Mouse (Mus musculus): ENCODE data around the gene Dusp12. TPM values are rescaled to one million over a fixed set of nuclear protein-coding genes. Genes with fewer than 3 reads are reported as not detected.

Gene Dusp12
- polyA plus RNA-seq, 1 experiment: 39.9 TPM

GRCm38 (mm10) chr1:170834756-170835155, 50.6 kb downstream of the Dusp12 start:
- Histone ChIP-seq H3K27me3 (ENCODE audit: control insufficient read depth, insufficient read depth, insufficient read length) (no peaks in the 10 kb centered on the region), H3K79me3 (ENCODE audit: low read depth) (peaks cover 2% of the 10 kb centered on the region), H3K4me3 (ENCODE audit: insufficient read depth, poor library complexity, severe bottlenecking) (no peak overlapping the region), H3K36me3 (ENCODE audit: control insufficient read depth, insufficient read depth) (peaks cover 35% of the 10 kb centered on the region), H3ac (ENCODE audit: control insufficient read depth, insufficient read length, low read depth) (no peak overlapping the region), H3K79me2 (ENCODE audit: control insufficient read depth, insufficient read depth) (no peaks in the 10 kb centered on the region)
- TF ChIP-seq CEBPB (IDR thresholded peaks at IDR 0.05; ENCODE audit: low read depth) (no peak), FOSL1 (IDR thresholded peaks at IDR 0.05; ENCODE audit: insufficient read depth, low read length, poor library complexity, severe bottlenecking) (no peak), MYOD1 (IDR thresholded peaks at IDR 0.05; ENCODE audit: control insufficient read depth, insufficient read length, low read depth) (no peak), USF1 (IDR thresholded peaks at IDR 0.05; ENCODE audit: low read depth) (no peak), MYOG (IDR thresholded peaks at IDR 0.05; ENCODE audit: control insufficient read depth, extremely low read depth, insufficient read length) (no peak), CTCF (IDR thresholded peaks at IDR 0.05; ENCODE audit: control insufficient read depth, insufficient read depth, insufficient read length) (no peak), MAX (IDR thresholded peaks at IDR 0.05) (no peak)

GRCm38 (mm10) chr1:170829781-170830180, 55.6 kb downstream of the Dusp12 start:
- no peak overlapping the region for H3K4me3 ChIP-seq (ENCODE audit: insufficient read depth, poor library complexity, severe bottlenecking)
- H3K79me2 ChIP-seq (ENCODE audit: control insufficient read depth, insufficient read depth): peaks cover 6% of the 10 kb centered on the region
- H3K27me3 ChIP-seq (ENCODE audit: control insufficient read depth, insufficient read depth, insufficient read length): no peaks in the 10 kb centered on the region
- no peak for TF ChIP-seq MYOG (IDR thresholded peaks at IDR 0.05; ENCODE audit: control insufficient read depth, extremely low read depth, insufficient read length)
- no peak overlapping the region for H3ac ChIP-seq (ENCODE audit: control insufficient read depth, insufficient read length, low read depth)
- H3K79me3 ChIP-seq (ENCODE audit: low read depth): peaks cover 3% of the 10 kb centered on the region
- H3K36me3 ChIP-seq (ENCODE audit: control insufficient read depth, insufficient read depth): peaks cover 20% of the 10 kb centered on the region

- H3K79me3 ChIP-seq (ENCODE audit: low read depth): peaks cover 3% of the 10 kb centered on the region
- no peak overlapping the region for H3K4me3 ChIP-seq (ENCODE audit: insufficient read depth, poor library complexity, severe bottlenecking)
- peaks cover 18% of the 10 kb centered on the region for H3K36me3 ChIP-seq (ENCODE audit: control insufficient read depth, insufficient read depth)
- H3ac ChIP-seq (ENCODE audit: control insufficient read depth, insufficient read length, low read depth): no peak overlapping the region
- peaks cover 6% of the 10 kb centered on the region for H3K79me2 ChIP-seq (ENCODE audit: control insufficient read depth, insufficient read depth)
- no peak for TF ChIP-seq CTCF (IDR thresholded peaks at IDR 0.05; ENCODE audit: control insufficient read depth, insufficient read depth, insufficient read length)
- no peak for TF ChIP-seq MYOD1 (IDR thresholded peaks at IDR 0.05; ENCODE audit: control insufficient read depth, insufficient read length, low read depth)
- TF ChIP-seq CEBPB (IDR thresholded peaks at IDR 0.05; ENCODE audit: low read depth): no peak
- TF ChIP-seq USF1 (IDR thresholded peaks at IDR 0.05; ENCODE audit: low read depth): no peak
- no peak for TF ChIP-seq FOSL1 (IDR thresholded peaks at IDR 0.05; ENCODE audit: insufficient read depth, low read length, poor library complexity, severe bottlenecking)
- TF ChIP-seq MAX (IDR thresholded peaks at IDR 0.05): no peak
- no peak for TF ChIP-seq MYOG (IDR thresholded peaks at IDR 0.05; ENCODE audit: control insufficient read depth, extremely low read depth, insufficient read length)
- no peaks in the 10 kb centered on the region for H3K27me3 ChIP-seq (ENCODE audit: control insufficient read depth, insufficient read depth, insufficient read length)
Measured at GRCm38 (mm10) chr1:170829344-170829743, 56.0 kb downstream of the Dusp12 start.

Other genes starting within 250 kb of the Dusp12 start
- 15.0 TPM for gene Olfml2b, start 241.0 kb downstream of the Dusp12 start, polyA plus RNA-seq (2012; fragmentation: generic; extraction: Trizol)
- 12.0 TPM for gene Atf6, start 17.8 kb downstream of the Dusp12 start, polyA plus RNA-seq (2012; fragmentation: generic; extraction: Trizol)
- gene Gm26620, start 475 bp downstream of the Dusp12 start, polyA plus RNA-seq (2012; fragmentation: generic; extraction: Trizol): 0.12 TPM
- gene Fcrlb, start 27.4 kb upstream of the Dusp12 start, polyA plus RNA-seq (2012; fragmentation: generic; extraction: Trizol): not detected
- gene Fcrla, start 42.0 kb upstream of the Dusp12 start, polyA plus RNA-seq (2012; fragmentation: generic; extraction: Trizol): not detected
- gene Fcgr2b, start 91.0 kb upstream of the Dusp12 start, polyA plus RNA-seq (2012; fragmentation: generic; extraction: Trizol): 0.06 TPM
- 1.0 TPM for gene Fcgr4, start 133.4 kb upstream of the Dusp12 start, polyA plus RNA-seq (2012; fragmentation: generic; extraction: Trizol)
- not detected for gene Fcgr3, start 179.4 kb upstream of the Dusp12 start, polyA plus RNA-seq (2012; fragmentation: generic; extraction: Trizol)
- 0.39 TPM for gene Cfap126, start 228.4 kb upstream of the Dusp12 start, polyA plus RNA-seq (2012; fragmentation: generic; extraction: Trizol)

All from C2C12 (cell line).